Mouse (Mus musculus) activated CD4-positive, CD25-positive, alpha-beta regulatory T cell, adult 4 months (primary cell): ENCODE measurements around the gene Gde1. TPM values are rescaled to one million over a fixed set of nuclear protein-coding genes. Genes with fewer than 3 reads are reported as not detected.

ENCODE experiments used
- ATAC-seq: one replicate; pipeline ENCODE4 v1.8.0; 2017
- polyA plus RNA-seq, 2 experiments: library from polyadenylated mRNA; unstranded; fragments of 100-300 nt; shearing (Covaris generic); gene quantifications; one replicate each; pipeline ENCODE4 v1.2.1; 2017

The Gde1 gene
- 10 to 100 TPM; 16.7 to 17.5 TPM for polyA plus RNA-seq

GRCm38 (mm10) chr7:118705101-118705961, at the start of gene Gde1:
Gene Gde1 (minus strand): TSS chr7:118705778.
- peak; percentile 90 for ATAC-seq

DNA sequence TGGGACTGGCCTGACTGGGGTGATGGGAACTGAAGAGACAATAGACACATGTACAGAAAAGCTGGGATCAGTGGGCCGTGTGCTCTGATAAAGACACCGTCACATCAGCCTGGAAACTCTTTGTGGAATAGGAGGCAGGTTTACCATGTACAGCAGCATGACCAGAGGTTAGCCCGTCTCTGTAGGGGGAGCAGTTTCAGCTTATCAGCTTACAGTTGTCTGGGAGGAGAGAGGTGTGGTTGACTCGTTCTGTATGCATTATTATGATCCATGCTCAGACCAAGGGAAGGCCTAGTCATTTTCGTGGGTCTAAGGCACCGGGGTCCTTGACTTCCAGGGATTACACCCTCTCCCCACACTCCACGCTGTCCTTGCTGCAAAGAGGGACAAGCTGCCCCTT, 46.0 kb upstream of the Gde1 start:
- no peak for ATAC-seq

- ATAC-seq: no peak
Measured at GRCm38 (mm10) chr7:118749706-118750105, 44.1 kb upstream of the Gde1 start.

GRCm38 (mm10) chr7:118747891-118748672, 42.5 kb upstream of the Gde1 start:
- ATAC-seq: no peak

- no peak for ATAC-seq
Measured at GRCm38 (mm10) chr7:118744766-118745165, 39.2 kb upstream of the Gde1 start.

DNA sequence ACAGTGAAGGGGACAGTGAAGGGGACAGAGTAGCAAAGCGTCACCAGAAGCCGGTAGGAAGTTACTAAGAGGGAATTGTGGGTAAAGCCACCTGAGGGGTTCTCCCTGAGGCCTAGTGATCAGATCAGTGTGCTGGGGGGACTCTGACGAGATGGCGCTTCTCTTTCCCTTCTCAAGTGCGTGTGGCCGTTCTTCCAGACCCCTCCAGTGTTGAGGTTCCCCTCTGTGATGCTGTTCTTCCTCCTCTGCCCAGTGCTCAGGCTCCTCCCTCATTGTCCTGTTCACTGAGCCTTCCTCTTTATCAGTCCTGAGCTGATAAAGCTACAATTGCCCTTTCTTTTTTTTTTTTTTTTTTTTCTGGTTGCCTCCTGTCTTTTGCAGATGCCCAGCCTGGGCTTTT, 36.7 kb upstream of the Gde1 start:
- no peak for ATAC-seq

GRCm38 (mm10) chr7:118740532-118741338, 35.2 kb upstream of the Gde1 start:
- ATAC-seq: peak; percentile 92

GRCm38 (mm10) chr7:118739975-118740531, 34.5 kb upstream of the Gde1 start, which contains the start of gene Vps35l:
Gene Vps35l (plus strand): TSS chr7:118740226.
- peak; percentile 84 for ATAC-seq

- ATAC-seq: no peak
Measured at GRCm38 (mm10) chr7:118738730-118739129, 33.2 kb upstream of the Gde1 start.

- peak; percentile 43 for ATAC-seq
Measured at GRCm38 (mm10) chr7:118733225-118733624, 27.6 kb upstream of the Gde1 start.

DNA sequence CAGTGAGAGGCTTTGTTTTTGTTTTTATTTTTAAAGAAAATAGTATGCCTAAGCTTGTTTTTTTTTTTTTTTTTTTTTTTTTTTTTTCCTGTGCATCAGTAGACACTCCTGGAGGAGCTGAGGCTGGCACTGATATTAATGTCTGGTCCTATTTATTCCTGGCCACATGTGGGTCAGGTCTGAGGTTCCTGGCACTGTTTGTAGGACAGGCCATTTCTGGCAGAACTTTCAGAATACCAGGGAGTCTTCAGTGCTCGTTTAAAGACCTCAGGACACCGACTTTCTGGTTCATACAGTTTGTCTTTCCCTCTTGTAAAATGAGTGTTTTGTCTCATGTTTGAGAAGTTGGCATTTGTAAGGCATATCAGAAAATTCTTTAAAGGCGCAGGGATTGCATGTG, 26.2 kb upstream of the Gde1 start:
- no peak for ATAC-seq

DNA sequence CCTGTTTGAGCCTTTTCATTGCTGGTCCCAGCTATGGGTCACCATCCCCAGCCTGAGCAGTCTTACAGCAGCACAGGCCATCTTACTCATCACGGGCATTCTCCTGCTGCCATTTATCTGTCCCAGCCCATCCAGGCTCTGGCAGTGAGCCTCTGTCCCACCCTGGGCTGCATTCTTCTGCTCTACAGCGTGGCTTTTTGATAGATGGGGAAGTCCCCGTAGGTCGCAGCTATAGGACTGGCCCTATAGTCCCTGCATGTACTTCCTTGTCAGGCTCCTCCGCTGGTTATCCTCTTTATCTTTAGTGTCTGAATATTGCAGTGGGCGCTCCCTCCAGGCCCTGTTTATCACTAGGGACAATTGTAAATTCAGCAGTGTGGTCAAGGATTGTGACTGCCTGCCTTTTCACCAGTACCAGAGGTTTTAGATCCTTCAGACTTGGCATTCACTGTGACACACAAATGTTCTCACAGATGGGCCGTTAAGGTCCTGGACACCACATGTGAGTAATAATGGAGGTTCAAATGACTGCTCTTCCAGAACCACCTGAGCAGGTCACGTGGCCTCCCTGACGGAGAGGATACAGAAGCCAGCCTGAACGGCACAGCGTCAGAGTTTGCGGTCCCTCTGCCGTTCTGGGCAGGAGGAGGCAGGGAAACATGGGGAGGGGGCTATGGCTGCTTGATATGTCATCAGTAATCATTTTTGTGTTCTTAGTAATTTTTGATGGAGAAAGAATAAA, 23.4 kb upstream of the Gde1 start:
- ATAC-seq: no peak

DNA sequence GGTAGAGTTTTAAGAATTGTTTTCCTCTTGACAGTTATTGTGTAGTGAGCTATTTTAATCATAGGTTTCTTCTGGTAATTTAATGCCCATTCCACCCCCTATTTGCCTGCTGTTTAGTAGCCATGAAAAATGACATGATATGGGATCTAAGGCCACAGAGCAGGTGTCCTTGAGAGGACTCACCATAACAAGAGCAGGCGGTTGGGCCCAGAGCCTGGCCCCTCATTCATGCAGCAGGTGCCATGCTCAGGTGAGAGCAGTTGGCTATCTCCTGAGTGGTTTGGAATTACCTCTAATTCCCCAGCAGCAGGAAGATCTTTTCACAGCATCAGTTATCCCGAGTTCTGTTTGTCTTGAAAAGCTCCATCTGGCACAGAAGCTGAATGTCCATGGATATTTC, 19.9 kb upstream of the Gde1 start:
- ATAC-seq: no peak

DNA sequence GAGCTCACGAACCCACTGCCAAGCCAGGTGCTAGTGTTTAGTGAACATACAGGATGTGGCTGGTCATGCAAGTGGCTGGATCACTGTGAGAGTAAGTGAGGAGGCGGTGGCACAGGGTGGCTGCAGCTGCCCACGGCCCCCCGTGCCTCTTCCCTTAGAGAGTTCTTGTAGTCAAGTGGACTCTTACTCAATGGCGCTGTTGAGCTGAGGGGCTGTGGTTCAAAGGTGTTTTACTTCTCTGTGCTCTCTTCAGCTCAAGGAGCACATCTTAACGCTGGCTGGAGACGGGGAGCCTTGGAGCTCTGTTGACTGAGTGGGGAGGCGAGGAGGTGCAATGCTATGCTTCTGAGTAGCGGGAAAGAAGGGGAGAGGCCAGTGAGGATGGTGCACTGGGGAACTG, 18.3 kb upstream of the Gde1 start:
- ATAC-seq: no peak

- ATAC-seq: no peak
Measured at GRCm38 (mm10) chr7:118718066-118718465, 12.5 kb upstream of the Gde1 start.

DNA sequence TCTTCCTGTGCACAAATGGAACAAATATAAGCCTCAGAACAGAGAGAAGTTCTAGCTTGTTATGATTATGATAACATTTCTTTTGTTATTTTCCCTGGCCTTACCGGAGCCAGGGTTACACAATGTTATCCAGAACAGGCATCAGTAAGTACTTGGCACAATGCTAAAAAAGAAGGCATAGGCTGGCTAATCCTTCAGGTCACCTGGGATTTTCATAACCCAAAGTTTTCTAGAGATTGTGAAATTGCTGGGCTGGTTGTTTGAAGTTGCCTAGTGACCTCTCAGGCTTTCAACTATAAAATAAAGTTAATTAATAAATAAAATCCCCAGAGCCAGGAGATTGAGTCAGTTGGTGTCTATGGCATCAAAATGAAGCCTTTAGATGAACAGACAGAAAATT, 9.3 kb upstream of the Gde1 start:
- ATAC-seq: no peak

- peak; percentile 100 for ATAC-seq
Measured at GRCm38 (mm10) chr7:118712228-118713173, 6.9 kb upstream of the Gde1 start, which contains the start of gene Ccp110. Gene Ccp110 (plus strand): TSS chr7:118712552.

DNA sequence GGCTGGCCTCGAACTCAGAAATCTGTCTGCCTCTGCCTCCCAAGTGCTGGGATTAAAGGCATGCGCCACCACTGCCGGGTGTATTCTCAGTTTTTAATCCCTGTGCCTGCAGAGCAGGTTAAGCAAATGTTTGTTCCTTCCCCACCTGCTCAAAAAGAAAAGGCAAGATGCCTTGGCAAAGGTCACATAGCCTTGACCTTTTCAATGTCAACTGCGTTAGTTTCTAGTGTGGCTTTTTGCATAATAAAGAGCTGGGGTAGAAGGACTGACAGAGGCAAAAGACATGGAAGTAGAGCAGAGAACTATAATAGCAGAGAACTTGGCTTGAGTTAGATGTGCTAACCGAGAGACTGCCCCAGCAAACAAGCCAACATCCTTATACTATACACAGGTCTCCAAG, 5.2 kb upstream of the Gde1 start:
- ATAC-seq: no peak

DNA sequence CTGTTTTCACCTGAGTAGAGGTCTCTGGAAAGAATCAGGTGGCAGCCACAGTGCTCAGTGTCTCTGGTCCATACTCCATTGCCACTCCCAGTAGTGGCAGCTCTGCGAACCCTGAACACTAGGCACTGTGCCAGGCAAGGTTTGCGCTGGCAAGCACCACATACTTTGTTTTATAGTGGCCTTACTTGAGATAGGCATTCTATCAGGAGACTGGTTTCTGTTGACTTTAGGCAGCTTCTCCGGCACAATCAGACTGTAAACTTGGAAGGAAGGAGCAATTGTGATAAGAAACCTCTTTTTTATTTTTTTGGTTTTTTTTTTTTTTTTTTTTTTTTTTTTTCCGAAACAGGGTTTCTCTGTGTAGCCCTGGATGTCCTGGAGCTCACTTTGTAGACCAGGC, 2.4 kb upstream of the Gde1 start:
- ATAC-seq: no peak

DNA sequence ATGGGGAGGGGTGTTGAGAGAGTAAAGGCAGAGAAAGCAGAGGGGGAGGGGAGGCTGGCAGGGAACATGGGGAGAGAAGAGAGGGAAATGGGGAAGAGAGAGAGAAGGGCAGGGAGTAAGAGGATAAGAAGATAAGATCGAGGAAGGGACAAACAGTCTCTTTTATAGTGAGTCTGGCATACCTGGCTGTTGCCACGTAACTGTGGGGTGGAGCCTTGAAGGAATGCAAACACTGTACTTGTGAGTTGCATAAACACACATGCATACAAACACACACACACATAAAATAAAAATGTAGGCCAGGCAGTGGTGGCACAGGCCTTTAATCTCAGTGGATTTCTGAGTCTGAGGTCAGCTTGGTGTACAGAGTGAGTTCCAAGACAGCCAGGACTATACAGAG, 1.6 kb upstream of the Gde1 start:
- no peak for ATAC-seq

DNA sequence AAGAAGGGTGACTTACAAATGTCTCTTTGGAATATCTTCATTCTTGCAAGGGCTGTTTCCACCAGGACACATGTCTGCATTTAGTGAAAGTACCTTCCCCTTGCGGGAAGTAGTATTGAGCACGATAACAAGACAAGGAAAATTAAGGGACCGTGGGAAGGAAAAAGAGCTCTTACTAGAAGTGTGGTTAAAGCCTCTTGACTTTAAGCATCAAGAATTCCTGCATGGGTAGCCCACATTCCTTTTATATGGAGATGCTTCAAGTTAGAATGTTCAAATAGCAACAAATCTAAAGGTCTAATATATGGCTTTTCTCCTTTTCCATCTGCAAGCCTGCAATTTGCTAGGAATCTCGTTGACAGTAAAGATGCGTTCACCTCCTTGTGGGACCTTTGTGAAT, 910 bp upstream of the Gde1 start:
- ATAC-seq: no peak
